8 mouse cellular contexts compared by ENCODE assay signal in genomic region chr7:52391793-52392192, GRCm38 (mm10).
DNase-seq lines count a peak whose midpoint lies in the region; ATAC-seq and TF ChIP-seq lines count a peak whose summit lies in the region.

No protein-coding gene starts in this region.

- no peaks in the 10 kb centered on the region for H3K9me3 ChIP-seq in lung, postnatal 0 days (ENCODE audit: low read length)
- no peaks in the 10 kb centered on the region for H3K9me3 ChIP-seq in midbrain, postnatal 0 days (ENCODE audit: low read length)

- no peak overlapping the region for H3K9ac ChIP-seq in lung, postnatal 0 days (replicated peaks; ENCODE audit: low read depth)
- no peak overlapping the region for H3K9ac ChIP-seq in midbrain, postnatal 0 days (replicated peaks; ENCODE audit: low read length, poor library complexity, severe bottlenecking)

- peak; percentile 34 to 87 for DNase-seq in adrenal gland, adult (ENCODE audit: inconsistent age in 2 of 2, low spot score in 1 of 2)
- no peak for DNase-seq in adrenal gland, adult 8-10 months
- DNase-seq in lung, postnatal 0 days (ENCODE audit: low spot score) = peak; percentile 36
- no peak for DNase-seq in lung, adult 18-20 months
- DNase-seq in embryo, embryonic 10 days (ENCODE audit: low spot score) = peak; percentile 82
- peak; percentile 53 for DNase-seq in layer of hippocampus, adult 9-10 months (ENCODE audit: low spot score)
- peak; percentile 86 for DNase-seq in midbrain, postnatal 0 days (ENCODE audit: low spot score)

- H3K4me2 ChIP-seq in lung, postnatal 0 days (replicated peaks; ENCODE audit: low read depth, low read length) = no peak overlapping the region
- H3K4me2 ChIP-seq in midbrain, postnatal 0 days (ENCODE audit: low read depth, low read length, poor library complexity, severe bottlenecking) = no peak overlapping the region

- H3K27ac ChIP-seq in lung, postnatal 0 days (ENCODE audit: low read length) = no peak overlapping the region
- H3K27ac ChIP-seq in midbrain, postnatal 0 days (ENCODE audit: low read depth, low read length) = no peak overlapping the region

- no peaks in the 10 kb centered on the region for H3K4me1 ChIP-seq in lung, postnatal 0 days (ENCODE audit: insufficient read depth, low read depth, low read length)
- H3K4me1 ChIP-seq in midbrain, postnatal 0 days (ENCODE audit: insufficient read depth, low read length) = no peaks in the 10 kb centered on the region

- H3K27me3 ChIP-seq in lung, postnatal 0 days (replicated peaks; ENCODE audit: insufficient read depth, low read length) = no peaks in the 10 kb centered on the region
- no peaks in the 10 kb centered on the region for H3K27me3 ChIP-seq in midbrain, postnatal 0 days (ENCODE audit: insufficient read depth, low read length)

- WGBS in lung, postnatal 0 days = 20% methylated on average over 2 of the region's 2 CpGs
- 24% methylated on average over 2 of the region's 2 CpGs for WGBS in midbrain, postnatal 0 days

- ATAC-seq in lung, postnatal 0 days = no peak
- no peak for ATAC-seq in midbrain, postnatal 0 days (ENCODE audit: low FRiP score)
- no peak for ATAC-seq in inflammation-experienced regulatory T-cells, adult 6 months

- no peak for TF ChIP-seq EP300 in lung, postnatal 0 days (IDR thresholded peaks at IDR 0.05)

- peak; percentile 58 for TF ChIP-seq CTCF in lung, postnatal 0 days (IDR thresholded peaks at IDR 0.05)
- peak; percentile 82 for TF ChIP-seq CTCF in midbrain, postnatal 0 days (IDR thresholded peaks at IDR 0.05)

- H3K4me3 ChIP-seq in lung, postnatal 0 days (ENCODE audit: low read depth, low read length) = no peak overlapping the region
- H3K4me3 ChIP-seq in midbrain, postnatal 0 days (ENCODE audit: low read depth, low read length) = no peak overlapping the region

- H3K36me3 ChIP-seq in lung, postnatal 0 days (ENCODE audit: insufficient read depth, low read length) = no peaks in the 10 kb centered on the region
- H3K36me3 ChIP-seq in midbrain, postnatal 0 days (ENCODE audit: insufficient read depth, low read length) = no peaks in the 10 kb centered on the region

Comparison
In these comparisons a context has a peak if more than half of its experiments do, and no peak if none do; other contexts are left out.
1. DNase-seq: peak in adrenal gland, adult (2 of 2), lung, postnatal 0 days (single experiment), embryo, embryonic 10 days (single experiment), layer of hippocampus, adult 9-10 months (single experiment) and midbrain, postnatal 0 days (single experiment); none in adrenal gland, adult 8-10 months (single experiment) and lung, adult 18-20 months (0 of 2).